Mouse (Mus musculus) forelimb bud, embryonic 11.5 days (tissue): Measurements from ENCODE around the gene Abtb2.

Source experiments
- DNase-seq: peaks from one replicate; pipeline ENCODE4 v3.0.0-alpha.2; 2012; ENCODE audit warnings: low read depth, low spot score

The Abtb2 gene

DNA sequence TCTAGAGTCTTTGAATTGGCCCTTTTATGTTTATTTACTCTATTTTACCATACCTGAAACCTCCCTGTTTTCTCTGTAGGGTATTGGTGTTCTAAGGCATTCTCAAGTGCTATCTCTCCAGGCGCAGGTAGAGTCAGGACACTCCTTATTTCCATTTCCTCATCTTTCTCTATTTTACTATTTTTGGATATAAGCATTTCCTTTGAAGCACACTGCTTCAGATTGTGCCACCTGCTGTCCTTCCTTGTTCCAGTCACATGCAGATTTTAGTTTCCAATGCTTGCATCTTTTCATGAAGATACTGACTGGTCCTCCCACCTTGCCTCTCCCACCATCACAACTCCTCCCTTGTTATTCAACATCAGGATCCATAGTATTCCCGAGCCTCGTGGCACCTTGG is 47.8 kb downstream of the Abtb2 start:
- DNase-seq: no peak

DNA sequence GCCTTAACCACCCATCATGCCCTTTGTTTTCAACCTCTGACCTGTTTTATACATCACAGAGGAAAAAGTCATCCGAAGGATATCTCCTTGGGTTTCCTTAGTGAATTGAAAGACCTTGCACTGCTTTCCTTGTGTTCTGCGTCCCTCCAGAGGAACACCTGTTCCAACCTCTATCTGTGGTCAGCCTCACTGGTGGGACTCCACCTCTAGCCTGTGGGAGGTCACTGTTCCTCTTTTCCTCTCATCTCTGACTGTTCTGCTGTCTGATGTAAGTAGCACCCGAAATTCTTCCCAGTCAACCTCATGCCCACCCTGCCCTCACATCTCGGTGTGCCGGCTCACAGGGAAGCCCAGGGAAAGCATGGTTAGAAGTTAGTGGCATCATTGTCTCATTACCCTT is 48.9 kb downstream of the Abtb2 start:
- no peak for DNase-seq

DNA sequence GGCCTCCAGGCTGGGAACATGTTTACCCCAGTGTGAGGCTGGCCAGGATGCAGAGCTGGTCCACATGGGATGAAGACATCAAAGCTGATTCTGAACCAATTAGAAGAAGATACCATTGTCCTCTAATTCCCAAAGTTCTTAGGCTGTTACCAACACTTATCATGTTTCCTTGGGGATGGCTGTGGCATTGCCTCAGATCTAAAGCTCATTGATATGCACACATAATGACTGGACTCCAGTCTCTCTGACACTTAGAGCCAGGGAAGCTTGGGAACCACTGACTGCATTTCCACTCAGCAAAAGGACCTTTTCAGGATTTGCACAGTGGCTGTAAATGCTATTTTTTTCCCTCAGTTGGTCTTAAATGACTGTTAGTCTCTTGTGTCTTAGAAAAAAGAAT is 52.3 kb downstream of the Abtb2 start:
- no peak for DNase-seq

DNA sequence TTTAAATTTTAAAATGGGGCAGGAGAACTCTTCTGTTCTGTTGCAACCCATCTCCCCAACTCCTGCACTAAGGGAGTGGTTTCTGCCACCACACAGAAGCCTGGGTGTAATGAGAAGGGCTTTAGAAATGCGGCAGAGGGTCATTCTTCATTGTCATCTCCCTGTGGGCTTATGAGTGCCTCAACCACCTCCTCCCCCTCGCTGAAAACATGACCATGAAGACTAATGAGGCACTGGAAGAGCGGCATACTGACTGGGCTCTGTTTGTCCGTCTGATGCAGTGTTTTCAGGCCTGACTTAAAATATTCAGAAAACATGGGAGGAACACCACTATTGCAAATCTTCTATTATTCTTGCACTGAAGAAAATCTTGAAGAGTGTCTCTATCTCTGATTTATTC is 56.8 kb downstream of the Abtb2 start:
- DNase-seq: no peak

DNA sequence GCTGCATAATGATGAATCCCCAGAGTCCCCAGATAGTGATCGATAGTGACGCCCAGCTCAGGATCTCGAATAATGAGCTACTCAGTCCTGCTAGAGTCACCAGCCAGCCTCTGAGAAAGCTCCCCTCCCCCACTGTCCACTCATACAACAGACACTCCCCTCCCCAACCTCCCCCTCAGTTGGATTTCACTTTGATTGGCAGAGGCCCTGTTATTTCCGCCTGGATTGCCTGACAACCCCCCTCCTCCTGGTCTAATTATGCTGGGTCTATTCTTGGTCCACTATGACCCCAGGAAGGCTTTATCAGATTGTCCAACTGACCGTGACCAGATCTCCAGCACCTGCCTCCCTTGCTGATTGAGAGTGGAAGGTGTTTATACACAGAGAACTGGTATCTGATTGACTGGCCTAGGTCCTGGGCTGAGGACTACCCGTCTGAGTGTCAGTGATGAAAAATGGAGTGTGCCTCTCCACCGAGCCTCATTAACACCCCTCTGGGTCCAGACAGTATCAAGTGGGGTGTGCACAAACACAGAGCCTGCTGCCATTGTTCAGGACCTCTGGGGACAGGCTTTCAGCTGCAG is 59.3 kb downstream of the Abtb2 start:
- no peak for DNase-seq

DNA sequence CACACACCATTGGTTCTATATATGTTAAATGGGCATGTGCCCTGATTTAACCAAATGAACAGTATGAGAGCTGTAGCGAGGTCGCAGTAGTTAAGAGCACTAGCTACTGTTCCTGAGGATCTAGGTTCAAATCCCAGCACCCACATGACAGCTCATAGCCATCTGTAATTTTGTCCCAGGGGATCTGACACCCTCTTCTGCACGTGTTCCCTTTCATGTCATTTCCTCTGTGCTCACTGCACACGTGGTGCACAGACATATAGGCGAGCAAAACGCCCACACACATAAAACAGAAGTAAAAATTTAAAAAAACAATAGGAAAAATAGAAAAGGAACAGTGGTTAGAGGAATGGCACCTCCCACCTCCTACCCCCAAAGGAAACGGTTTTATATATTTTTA is 61.0 kb downstream of the Abtb2 start:
- DNase-seq: no peak

DNA sequence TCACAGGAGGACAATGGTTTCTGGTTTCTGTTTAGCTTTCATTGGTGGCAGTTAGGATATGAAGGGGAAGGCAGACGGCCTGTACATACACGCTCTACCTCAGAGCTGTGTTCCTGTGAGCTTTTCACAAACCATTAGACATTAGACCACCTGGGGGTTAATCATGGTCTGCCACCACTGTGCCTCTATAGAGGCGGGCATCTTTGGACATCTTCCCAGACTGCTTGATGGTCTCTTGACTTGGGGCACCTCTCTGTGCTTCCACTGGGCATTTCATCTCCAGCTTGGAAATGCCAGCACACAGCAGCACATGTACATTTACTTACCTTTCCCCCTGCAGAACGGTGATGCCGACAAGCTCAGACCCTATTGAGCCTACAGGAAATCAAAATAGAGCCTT is 63.8 kb downstream of the Abtb2 start:
- DNase-seq: no peak

DNA sequence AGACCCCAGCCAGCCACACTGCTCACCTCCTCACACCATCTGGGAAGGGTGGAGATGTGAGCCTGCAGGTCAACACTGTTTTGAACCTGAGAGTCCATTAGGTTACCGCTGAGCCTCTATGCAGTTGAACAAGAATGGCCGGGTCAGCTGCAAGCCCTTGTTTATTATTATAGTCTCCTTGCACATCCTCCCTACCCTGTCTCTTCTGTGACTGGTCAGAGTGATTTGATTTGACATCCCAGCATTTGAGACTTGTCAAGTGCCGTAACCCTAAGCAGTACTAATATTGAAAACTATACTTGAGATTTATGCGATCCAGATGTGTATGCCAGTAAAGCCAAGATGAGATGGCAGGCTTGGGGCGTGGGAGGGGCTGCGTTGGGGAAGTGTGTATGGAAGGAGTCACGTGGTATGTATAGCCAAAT is 65.2 kb downstream of the Abtb2 start:
- peak; percentile 48 for DNase-seq

DNA sequence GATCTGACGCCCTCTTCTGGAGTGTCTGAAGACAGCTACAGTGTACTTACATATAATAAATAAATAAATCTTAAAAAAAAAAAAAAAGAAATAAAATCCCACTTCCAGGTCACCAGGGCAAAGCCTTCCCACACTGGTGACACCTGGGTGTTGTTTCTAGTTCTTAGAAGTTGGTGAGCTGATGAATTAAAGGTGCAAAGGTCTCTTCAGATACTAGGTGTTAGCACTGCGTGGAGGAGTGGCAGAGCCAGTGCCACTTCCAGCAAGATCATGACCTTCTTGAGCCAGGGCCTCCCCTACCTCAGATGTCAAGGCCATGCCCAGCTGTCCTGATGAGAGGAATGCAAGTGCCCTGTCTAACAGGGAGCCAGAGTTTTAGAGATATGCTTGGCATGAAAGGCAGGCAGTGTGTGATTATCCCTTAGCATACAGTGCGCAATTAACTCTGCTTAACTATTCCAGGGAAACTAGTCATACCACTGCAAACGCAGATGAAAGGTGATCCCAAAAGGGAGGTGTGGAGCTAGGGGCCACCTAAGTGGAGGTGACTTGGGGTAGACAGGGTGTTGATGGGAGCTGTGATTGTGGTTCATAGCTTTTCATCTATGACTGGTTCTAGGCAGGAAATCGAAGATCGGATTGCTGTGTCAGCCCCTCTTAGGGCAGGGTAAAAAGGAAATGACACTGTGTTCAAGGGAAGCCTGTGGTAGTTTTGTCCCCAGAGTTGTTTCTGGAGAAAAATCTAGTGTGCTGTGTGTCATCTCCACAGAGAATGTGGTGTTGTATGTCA is 66.2 kb downstream of the Abtb2 start:
- DNase-seq: no peak

DNA sequence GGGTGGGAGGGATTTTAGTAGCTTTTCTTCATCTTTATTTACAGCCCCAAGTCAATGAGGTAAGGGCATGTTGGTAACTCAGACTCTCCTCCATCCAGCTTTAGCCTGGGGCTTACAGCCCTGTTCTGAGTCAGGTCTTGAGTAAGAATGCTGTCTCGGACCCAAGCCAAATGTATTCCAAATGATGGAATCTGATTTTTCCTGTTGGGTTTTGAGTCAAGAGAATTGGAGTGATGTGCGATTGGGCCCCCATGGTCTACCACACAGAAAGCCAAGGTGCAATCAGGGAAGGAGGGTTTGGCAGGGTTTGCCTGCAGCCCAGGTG is 66.8 kb downstream of the Abtb2 start:
- no peak for DNase-seq

DNA sequence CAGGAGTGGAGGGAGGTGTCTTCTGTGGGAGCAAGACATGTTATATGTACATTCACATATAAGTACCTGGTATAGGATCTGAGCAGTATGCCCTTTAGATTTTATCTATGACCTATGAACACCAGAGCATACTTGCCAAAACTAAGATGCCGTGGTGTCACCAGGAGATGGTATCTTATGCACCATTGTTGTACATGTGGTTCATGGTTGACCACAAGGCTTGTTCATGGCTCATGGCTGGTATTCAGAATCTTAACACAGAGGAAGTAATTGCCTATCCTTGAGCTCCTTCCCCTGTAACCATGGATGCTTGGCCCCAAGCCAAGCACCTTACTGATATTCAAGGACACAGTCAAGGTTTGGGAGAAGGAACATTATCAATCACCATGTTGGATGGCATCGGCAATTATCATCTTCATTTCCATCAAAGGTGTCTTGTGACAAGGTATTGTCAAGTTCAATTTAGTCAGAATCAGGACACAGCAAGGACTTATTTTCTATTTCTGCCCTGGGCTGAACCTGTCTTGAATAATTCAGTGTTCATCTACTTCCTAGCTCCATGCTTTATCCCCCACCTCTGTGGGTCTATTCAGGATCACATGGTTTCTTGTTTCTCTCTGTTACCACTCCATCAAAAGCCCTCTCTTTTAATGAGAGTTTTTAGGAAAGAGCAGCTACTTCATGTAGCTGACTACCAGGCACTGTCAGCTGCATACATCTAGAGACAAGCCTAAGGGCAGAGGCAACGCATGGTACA is 69.8 kb downstream of the Abtb2 start:
- no peak for DNase-seq

DNA sequence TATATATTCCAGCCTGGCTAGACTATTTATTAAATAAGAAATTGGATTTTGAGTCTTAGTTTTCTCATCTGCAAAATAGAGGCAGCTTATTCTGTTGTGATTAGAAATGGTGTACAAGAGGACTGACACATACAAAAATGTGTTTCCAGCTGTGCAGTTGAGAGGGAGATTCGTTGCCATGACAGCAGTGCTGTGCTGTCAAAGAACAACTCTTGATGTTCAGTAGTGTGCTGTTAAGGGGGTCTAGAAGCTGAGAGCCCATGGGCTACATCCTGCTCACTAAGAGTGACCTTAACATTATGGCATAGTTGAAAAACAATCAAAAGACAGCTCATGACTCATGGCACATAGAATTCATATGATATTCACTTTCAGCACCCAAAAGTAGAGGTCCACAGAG is 71.3 kb downstream of the Abtb2 start:
- no peak for DNase-seq

DNA sequence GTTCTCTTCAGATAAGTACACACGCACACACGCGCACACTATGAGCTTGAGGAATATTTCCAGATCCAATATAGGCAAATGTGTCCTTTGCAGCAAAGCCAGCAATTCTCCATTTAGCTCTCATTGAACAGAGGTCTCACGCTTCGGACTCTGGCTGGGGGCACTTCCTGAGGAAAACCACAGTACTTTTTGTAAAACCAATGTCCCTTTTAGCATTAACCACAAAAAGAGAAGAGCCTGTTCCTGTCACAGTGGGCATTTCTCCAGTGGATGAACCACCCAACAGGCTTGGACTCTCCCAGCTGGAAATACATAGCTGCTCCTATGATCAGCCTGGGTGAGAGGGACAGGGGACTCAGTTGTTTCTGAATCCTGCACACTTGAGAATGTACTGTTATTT is 71.8 kb downstream of the Abtb2 start:
- no peak for DNase-seq

DNA sequence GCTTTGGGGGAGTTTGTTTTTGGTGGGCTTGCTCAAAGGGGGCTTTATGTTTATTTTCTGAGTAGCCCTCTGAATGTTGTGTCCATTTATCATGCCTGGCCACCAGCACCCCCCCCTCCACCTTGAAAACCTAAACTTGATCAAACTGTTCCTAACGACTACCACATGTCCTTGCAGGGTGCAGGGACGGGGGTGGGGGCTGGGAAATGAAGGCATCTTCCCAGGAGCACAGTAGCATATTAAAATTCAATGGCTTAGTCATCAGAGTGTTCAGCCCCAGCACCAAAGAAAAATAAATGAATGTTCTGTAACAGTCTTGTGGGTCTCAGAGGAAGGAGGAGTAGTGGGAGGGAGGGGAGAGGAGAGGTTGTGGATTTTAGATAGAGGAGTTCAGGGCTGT is 73.6 kb downstream of the Abtb2 start:
- DNase-seq: no peak

DNA sequence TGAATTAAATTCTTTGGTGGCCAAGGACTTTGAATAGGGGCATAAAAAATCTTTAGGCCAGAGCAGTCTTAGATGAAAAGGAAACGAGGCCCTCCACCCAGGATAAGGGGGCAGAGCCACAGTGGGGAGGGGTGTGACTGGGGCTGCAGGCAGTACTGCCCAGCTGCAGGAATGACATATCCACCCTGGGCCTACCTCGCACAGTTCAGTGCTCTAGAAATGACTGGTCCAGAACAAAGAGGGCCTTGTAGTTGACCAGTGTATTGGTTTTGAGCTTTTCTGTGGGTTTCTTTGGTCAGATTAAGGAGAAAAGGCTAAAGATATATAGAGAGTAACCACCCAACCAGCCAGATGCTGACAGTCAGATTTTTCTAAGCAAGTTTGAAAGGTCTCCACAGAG is 74.8 kb downstream of the Abtb2 start:
- no peak for DNase-seq

DNA sequence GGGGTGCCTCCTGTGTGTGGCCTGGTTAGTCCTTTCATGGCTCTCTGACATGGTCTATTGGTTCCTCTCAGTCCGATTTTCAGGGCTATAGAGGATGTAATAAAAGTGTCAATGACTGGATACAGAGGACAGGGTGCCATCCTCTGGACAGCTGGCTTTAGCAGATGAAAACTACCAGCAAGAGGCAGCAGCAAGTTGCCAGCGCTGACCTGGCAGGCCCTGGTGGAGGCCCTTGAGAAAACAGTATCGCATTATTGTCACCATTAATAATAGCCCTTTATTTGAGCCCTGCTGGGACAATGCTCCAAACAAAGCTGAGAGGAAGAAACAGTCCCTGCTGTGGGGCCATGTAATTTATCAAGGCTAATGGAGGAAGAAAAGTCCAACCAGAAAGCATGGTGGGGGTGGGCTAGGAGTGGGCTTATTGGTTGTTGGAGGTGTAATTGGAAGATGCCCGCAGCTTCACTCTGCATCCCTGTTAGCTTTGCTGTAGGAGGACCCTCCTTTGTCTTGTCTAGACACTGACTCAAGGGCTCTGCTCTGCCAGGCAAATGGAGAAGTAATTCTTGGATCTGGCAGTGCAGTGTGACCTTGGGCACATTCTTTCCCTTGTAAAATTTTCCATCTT is 77.6 kb downstream of the Abtb2 start:
- DNase-seq: no peak

DNA sequence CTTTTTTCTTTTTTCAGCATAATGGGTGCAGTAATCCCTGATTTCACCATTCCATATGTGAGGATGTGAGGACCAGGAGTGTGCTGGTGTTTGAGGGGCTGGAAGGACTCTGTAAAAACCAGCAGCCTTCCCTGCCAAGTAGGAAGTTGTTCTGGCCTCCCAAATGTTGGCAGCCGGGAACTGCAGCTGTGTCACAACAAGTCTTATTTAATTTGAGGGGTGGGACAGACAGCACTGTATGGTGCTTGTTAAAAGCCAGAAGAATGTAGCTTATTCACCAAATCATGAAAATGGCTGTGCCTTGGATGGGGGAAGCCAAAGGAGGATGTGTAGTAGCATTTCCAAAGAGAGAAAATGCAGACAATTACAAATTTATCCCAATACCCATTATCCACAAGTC is 78.3 kb downstream of the Abtb2 start:
- DNase-seq: no peak

DNA sequence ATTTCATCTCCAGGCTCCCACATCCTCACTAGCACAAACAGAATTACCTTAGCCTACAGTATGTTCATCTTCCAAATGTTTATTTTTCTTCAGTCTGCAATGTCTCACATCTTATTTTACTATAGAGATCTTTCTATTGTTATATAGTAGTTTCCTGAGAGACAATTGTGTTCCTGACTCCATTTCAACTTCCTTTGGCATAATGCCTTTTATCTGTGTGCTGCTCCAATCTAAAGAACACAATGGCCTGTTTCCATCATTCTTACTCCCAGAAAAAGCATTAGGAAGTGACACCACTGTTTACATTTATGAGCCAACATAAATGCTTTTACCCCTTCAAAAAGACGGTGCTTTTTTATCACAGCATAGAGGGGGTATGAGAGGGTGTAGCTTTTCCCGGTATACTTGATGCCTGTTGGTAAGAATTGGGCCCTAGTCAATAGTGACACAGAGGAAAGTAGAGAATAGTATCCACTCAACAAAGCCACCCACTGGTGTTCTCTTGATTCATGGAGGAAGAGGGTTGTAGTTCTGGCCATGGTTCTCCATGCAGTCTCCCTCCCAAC is 84.3 kb downstream of the Abtb2 start:
- no peak for DNase-seq

DNA sequence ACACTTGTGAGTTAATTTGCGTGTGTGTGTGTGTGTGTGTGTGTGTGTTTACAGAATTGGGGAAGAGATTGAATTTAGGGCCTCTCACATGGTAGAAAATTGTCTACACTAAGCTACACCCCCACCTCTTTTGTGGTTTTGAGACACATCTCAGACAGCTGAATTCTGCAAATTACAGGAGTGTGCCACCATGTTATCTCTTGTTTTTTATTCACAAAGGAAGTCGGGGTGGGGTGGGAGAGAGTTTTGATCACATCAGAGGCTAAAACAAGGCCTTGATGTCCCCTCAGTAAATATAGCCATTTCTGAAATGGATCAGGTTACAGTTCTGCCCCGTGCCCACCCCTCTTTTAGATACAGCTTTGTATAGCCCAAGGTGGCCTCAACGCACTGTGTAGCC is 86.0 kb downstream of the Abtb2 start:
- DNase-seq: no peak

DNA sequence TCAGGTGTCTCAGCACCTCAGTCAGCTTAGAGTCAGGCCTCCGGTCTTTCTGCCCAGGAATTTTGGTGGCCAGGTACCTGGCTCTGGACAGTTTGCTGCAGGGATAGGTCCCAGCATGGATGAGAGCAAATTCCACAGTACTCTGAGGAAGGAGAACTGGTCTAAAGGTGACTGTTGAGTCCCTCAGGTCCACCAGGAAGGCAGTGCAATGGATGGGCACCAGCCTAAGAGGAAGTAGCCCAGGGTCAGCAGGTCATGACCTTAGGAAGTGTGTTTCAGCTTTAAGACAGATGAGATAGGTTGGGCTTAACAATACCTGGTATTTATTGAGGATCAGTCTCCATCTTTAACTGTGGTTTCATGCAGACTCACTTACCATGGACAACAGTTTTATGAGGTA is 88.9 kb downstream of the Abtb2 start:
- DNase-seq: no peak

DNA sequence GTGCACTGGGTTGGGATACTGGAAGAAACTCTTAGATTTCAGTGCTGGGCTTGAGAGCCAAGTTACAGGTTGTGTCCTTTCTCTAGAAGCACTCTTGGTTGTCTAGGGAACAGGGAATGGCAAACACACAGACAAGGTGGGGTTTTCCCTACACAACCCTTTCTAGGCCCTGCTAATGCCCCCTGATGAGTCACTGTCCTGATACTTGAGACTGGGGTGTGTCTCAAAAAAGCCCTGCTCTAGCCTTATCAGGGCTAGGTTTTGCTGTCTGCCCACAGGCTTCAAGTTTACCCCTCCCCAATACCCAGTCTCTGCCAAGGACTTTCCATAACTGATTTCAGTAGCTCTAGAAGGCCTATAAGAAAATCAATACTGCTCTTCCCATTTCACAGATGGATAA is 89.9 kb downstream of the Abtb2 start:
- DNase-seq: no peak

DNA sequence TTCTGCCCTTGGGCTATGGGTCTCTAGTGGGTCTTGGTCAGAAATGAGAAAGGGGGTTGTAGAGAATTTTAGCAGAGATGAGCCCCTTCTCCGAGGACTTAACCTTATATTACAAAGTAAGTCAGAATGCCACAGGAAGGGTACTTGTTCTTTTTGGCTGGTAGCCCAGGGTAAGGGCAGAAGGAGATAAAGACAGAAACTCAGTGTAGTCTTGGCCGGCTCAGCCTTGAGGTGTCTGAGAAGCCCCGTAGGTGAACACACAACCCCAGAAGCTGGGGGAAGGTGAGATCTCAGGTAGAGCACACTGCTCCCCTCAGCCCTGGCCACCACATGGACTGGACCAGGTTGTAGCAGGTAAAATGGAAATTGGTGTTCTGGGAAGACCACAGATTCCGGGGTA is 93.1 kb downstream of the Abtb2 start:
- DNase-seq: no peak
